Mouse (Mus musculus): Measurements from ENCODE around the gene Gopc.

DNA sequence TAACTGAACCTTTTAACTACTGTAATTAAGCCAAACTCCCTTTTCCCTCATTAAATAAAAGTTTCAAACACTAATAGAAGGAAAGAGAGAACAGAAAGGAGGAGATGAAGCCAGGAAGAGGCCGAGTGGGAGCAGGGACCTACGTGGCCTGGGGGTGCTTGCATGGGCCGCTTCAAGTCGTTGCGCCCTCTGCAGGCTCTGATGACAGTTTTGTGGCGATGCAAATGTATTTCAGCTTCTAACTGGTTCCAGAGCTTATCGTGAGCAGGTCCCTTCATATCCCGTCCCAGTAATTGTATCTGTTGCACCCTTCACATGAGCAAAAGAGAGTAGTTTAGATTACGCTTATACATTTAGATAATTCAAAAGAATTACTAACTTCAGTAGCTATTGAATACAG, 28.7 kb downstream of the Gopc start:
- no peak for TF ChIP-seq CTCF (IDR thresholded peaks at IDR 0.05; ENCODE audit: extremely low read depth, insufficient read length, insufficient replicate concordance, low read depth, low read length)
- TF ChIP-seq POLR2A (IDR thresholded peaks at IDR 0.05; ENCODE audit: low read depth, low read length) = no peak
